Mouse (Mus musculus) myocyte (in vitro differentiated cells): Measurements from ENCODE around the gene Tmem145. TPM values are rescaled to one million over a fixed set of nuclear protein-coding genes. Genes with fewer than 3 reads are reported as not detected.
A peak's percentile ranks its signal among the peaks of the same experiment; 100 is the strongest.

Experiments
- H3K27me3 ChIP-seq: one replicate; pipeline ENCODE4 v1.6.1; 2011; ENCODE audit not compliant: control insufficient read depth, insufficient read depth, insufficient read length
- H3K36me3 ChIP-seq: one replicate; pipeline ENCODE4 v1.6.1; 2011; ENCODE audit not compliant: control insufficient read depth, insufficient read depth
- H3K4me2 ChIP-seq: one replicate; pipeline ENCODE4 v1.6.1; 2011; ENCODE audit warnings: low read depth, control low read depth
- H3K4me3 ChIP-seq: one replicate; pipeline ENCODE4 v1.5.1; 2011; ENCODE audit warnings: mild to moderate bottlenecking, control low read depth, moderate library complexity
- H3K79me2 ChIP-seq: one replicate; pipeline ENCODE4 v1.6.1; 2011; ENCODE audit not compliant: control insufficient read depth, insufficient read depth
- H3ac ChIP-seq: one replicate; pipeline ENCODE4 v1.6.1; 2011; ENCODE audit not compliant: control insufficient read depth, insufficient read length
- CEBPB ChIP-seq: IDR thresholded peaks from 2 replicates; pipeline ENCODE4 v1.6.1; 2011; ENCODE audit warnings: mild to moderate bottlenecking, moderate library complexity; ENCODE audit not compliant: poor library complexity, insufficient read depth, severe bottlenecking
- E2F4 ChIP-seq: IDR thresholded peaks from one replicate; pipeline ENCODE4 v1.6.1; 2011; ENCODE audit warnings: mild to moderate bottlenecking, control low read depth, moderate library complexity; ENCODE audit not compliant: insufficient read depth
- MAX ChIP-seq: IDR thresholded peaks from one replicate; pipeline ENCODE4 v1.6.1; 2011; ENCODE audit warnings: low read depth, mild to moderate bottlenecking, control low read depth
- MYOD1 ChIP-seq, 3 experiments: IDR thresholded peaks; one replicate each; pipeline ENCODE4 v1.6.1; 2011; ENCODE audit warnings: control low read depth in 2 of 3, low read depth in 2 of 3, mild to moderate bottlenecking in 2 of 3, moderate library complexity in 1 of 3; ENCODE audit not compliant: insufficient read length in 2 of 3, control insufficient read depth in 1 of 3
- MYOG ChIP-seq, 3 experiments: IDR thresholded peaks; one replicate each; pipeline ENCODE4 v1.6.1; 2011; ENCODE audit warnings: control low read depth in 2 of 3, low read depth in 2 of 3, mild to moderate bottlenecking in 2 of 3; ENCODE audit not compliant: insufficient read length in 2 of 3, control insufficient read depth in 1 of 3, insufficient read depth in 1 of 3
- POLR2A ChIP-seq: IDR thresholded peaks from one replicate; pipeline ENCODE4 v1.6.1; 2011; ENCODE audit warnings: low read depth, mild to moderate bottlenecking, control low read depth, moderate library complexity; ENCODE audit not compliant: insufficient read length
- POLR2AphosphoS2 ChIP-seq: IDR thresholded peaks from one replicate; pipeline ENCODE4 v1.6.1; 2011; ENCODE audit warnings: low read depth, control low read depth; ENCODE audit not compliant: insufficient read length
- REST ChIP-seq: IDR thresholded peaks from one replicate; pipeline ENCODE4 v1.6.1; 2011; ENCODE audit warnings: mild to moderate bottlenecking, control low read depth, moderate library complexity; ENCODE audit not compliant: insufficient read depth, insufficient read length
- SRF ChIP-seq: IDR thresholded peaks from one replicate; pipeline ENCODE4 v1.6.1; 2011; ENCODE audit warnings: low read depth; ENCODE audit not compliant: control insufficient read depth, insufficient read length
- TCF12 ChIP-seq: IDR thresholded peaks from one replicate; pipeline ENCODE4 v1.6.1; 2011; ENCODE audit warnings: mild to moderate bottlenecking, control low read depth; ENCODE audit not compliant: poor library complexity, insufficient read depth, severe bottlenecking
- TCF3 ChIP-seq: IDR thresholded peaks from one replicate; pipeline ENCODE4 v1.6.1; 2011; ENCODE audit warnings: low read depth, control low read depth; ENCODE audit not compliant: insufficient read length
- USF1 ChIP-seq: IDR thresholded peaks from one replicate; pipeline ENCODE4 v1.6.1; 2011; ENCODE audit warnings: low read depth, mild to moderate bottlenecking, control low read depth, moderate library complexity
- polyA plus RNA-seq: library from polyadenylated mRNA; unstranded; fragments of >200 nt; fragmentation: generic; extraction: Trizol; gene quantifications from one replicate; pipeline ENCODE4 v1.2.1, GENCODE M21; 2012; ENCODE audit warnings: missing spikeins

Gene Tmem145
- polyA plus RNA-seq, 1 experiment = 0.02 TPM

DNA sequence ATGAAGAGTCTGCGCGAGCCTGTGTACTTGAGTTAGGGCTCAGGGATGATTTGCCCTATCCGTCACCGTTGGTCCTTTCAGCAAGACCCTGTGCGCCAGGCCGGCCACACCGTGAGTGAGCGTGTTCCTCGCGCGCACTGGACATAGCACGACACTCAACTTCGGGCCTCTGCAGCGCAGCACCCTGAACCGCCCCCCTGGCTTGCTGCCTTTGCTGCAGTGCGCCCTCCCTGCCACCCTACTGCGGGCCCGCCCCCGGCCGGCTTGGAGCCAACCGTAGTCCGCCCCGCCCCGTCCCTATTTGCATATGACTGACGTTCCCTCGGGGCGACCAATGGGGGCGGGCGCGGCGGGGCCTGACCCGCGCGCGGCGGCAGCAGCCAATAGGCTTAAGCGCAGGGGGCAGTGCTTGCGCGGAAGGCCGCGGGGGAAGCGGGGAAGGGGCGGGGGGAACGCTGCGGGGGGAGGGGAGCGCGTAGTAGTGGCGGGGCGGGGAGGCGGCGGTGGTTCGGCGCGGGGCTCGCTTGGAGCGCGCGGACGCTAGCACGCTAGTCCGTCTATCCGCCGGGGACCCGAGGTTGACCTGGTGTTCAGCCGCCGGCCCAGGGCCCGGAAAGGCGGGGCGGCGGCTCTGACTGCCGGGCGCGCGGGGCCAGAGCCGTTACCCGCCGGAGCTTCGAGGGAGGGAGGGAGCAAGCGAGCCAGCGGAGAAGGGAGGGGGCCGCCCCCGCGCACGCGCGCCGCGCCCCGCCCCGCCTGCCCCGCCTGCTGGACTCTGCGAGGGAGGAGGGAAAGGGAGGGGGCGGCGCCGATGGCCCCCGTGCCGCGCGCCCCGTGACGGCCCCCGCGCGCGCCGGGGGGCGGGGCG lies 23.9 kb upstream of the Tmem145 start:
- peaks cover 7% of the 10 kb centered on the region for H3K36me3 ChIP-seq
- peak overlapping the region; percentile 62 for H3ac ChIP-seq
- no peaks in the 10 kb centered on the region for H3K27me3 ChIP-seq
- peak overlapping the region; percentile 37 for H3K4me3 ChIP-seq
- H3K4me2 ChIP-seq = peak overlapping the region; percentile 82
- peak; percentile 93 for TF ChIP-seq POLR2A
- TF ChIP-seq POLR2AphosphoS2 = peak; percentile 92
- no peak for TF ChIP-seq TCF12
- no peak for TF ChIP-seq USF1
- TF ChIP-seq MYOG (IDR thresholded peaks at IDR 0.05; ENCODE audit: control insufficient read depth in 1 of 3, insufficient read depth in 1 of 3, insufficient read length in 2 of 3, low read depth in 2 of 3) = no peak
- TF ChIP-seq CEBPB = no peak
- TF ChIP-seq REST = peak; percentile 24
- no peak for TF ChIP-seq TCF3
- peak in 1 of 3 experiments; percentile 22 for TF ChIP-seq MYOD1 (IDR thresholded peaks at IDR 0.05; ENCODE audit: control insufficient read depth in 1 of 3, insufficient read length in 2 of 3, low read depth in 2 of 3)
- TF ChIP-seq MAX = no peak
- no peak for TF ChIP-seq SRF
- TF ChIP-seq E2F4 = no peak
- H3K79me2 ChIP-seq = peaks cover 22% of the 10 kb centered on the region

GRCm38 (mm10) chr7:25282731-25283211 lies 23.1 kb upstream of the Tmem145 start:
- H3K27me3 ChIP-seq = no peaks in the 10 kb centered on the region
- H3ac ChIP-seq = peak overlapping the region; percentile 62
- H3K79me2 ChIP-seq = peaks cover 21% of the 10 kb centered on the region
- H3K4me3 ChIP-seq = peak overlapping the region; percentile 37
- TF ChIP-seq E2F4 = no peak
- TF ChIP-seq MYOD1 (IDR thresholded peaks at IDR 0.05; ENCODE audit: control insufficient read depth in 1 of 3, insufficient read length in 2 of 3, low read depth in 2 of 3) = no peak
- no peak for TF ChIP-seq MAX
- TF ChIP-seq TCF12 = no peak
- TF ChIP-seq POLR2A = no peak
- no peak for TF ChIP-seq REST
- no peak for TF ChIP-seq TCF3
- TF ChIP-seq SRF = no peak
- no peak for TF ChIP-seq USF1
- no peak for TF ChIP-seq CEBPB
- no peak for TF ChIP-seq POLR2AphosphoS2
- no peak for TF ChIP-seq MYOG (IDR thresholded peaks at IDR 0.05; ENCODE audit: control insufficient read depth in 1 of 3, insufficient read depth in 1 of 3, insufficient read length in 2 of 3, low read depth in 2 of 3)
- H3K4me2 ChIP-seq = peak overlapping the region; percentile 87
- H3K36me3 ChIP-seq = peaks cover 7% of the 10 kb centered on the region

GRCm38 (mm10) chr7:25283637-25284036 lies 22.3 kb upstream of the Tmem145 start:
- peaks cover 21% of the 10 kb centered on the region for H3K79me2 ChIP-seq
- peak overlapping the region; percentile 37 for H3K4me3 ChIP-seq
- peak overlapping the region; percentile 62 for H3ac ChIP-seq
- H3K36me3 ChIP-seq = peaks cover 7% of the 10 kb centered on the region
- no peaks in the 10 kb centered on the region for H3K27me3 ChIP-seq
- TF ChIP-seq MYOG (IDR thresholded peaks at IDR 0.05; ENCODE audit: control insufficient read depth in 1 of 3, insufficient read depth in 1 of 3, insufficient read length in 2 of 3, low read depth in 2 of 3) (no peak), REST (no peak), CEBPB (no peak), TCF3 (no peak)
- H3K4me2 ChIP-seq = peak overlapping the region; percentile 87

- peak overlapping the region; percentile 87 for H3K4me2 ChIP-seq
- H3K79me2 ChIP-seq = peaks cover 21% of the 10 kb centered on the region
- peak overlapping the region; percentile 37 for H3K4me3 ChIP-seq
- H3ac ChIP-seq = no peak overlapping the region
- H3K27me3 ChIP-seq = no peaks in the 10 kb centered on the region
- peaks cover 7% of the 10 kb centered on the region for H3K36me3 ChIP-seq
- no peak for TF ChIP-seq POLR2A
- TF ChIP-seq TCF3 = no peak
- no peak for TF ChIP-seq E2F4
- no peak for TF ChIP-seq TCF12
- no peak for TF ChIP-seq MYOG (IDR thresholded peaks at IDR 0.05; ENCODE audit: control insufficient read depth in 1 of 3, insufficient read depth in 1 of 3, insufficient read length in 2 of 3, low read depth in 2 of 3)
- TF ChIP-seq CEBPB = no peak
- TF ChIP-seq USF1 = no peak
- TF ChIP-seq SRF = no peak
- TF ChIP-seq REST = no peak
- no peak for TF ChIP-seq MYOD1 (IDR thresholded peaks at IDR 0.05; ENCODE audit: control insufficient read depth in 1 of 3, insufficient read length in 2 of 3, low read depth in 2 of 3)
- TF ChIP-seq POLR2AphosphoS2 = no peak
- no peak for TF ChIP-seq MAX
Observed at GRCm38 (mm10) chr7:25284171-25284570, 21.7 kb upstream of the Tmem145 start.
